Mouse (Mus musculus) ovary, postnatal 10 days (tissue): ENCODE results near the gene Rab6b.

Source experiments
- DNase-seq: peaks from one replicate; pipeline ENCODE4 v3.0.0; 2022; ENCODE audit warnings: low spot score

Rab6b gene

GRCm38 (mm10) chr9:103205786-103206185, 94.2 kb downstream of the Rab6b start:
- no peak for DNase-seq

DNA sequence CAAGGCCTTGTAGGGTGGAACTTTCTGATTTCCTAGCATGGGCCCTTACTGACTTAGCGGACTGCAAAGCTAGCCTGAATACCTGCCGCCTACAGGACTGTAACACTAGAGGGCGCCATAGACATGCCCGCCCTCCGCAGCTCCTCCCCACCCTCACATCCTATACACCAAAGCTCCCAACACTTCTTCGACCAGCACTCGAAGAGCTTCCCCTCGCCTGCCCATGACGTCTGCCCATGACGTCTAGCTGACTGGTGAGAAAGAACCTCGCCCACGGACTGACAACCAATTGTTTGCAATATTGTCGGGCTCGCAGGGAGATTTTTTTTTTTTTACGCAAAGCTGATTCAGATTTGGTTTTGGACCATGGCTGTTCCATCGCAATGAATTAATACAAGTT, 96.3 kb downstream of the Rab6b start:
- no peak for DNase-seq

GRCm38 (mm10) chr9:103208802-103209423, 97.3 kb downstream of the Rab6b start:
- no peak for DNase-seq

DNA sequence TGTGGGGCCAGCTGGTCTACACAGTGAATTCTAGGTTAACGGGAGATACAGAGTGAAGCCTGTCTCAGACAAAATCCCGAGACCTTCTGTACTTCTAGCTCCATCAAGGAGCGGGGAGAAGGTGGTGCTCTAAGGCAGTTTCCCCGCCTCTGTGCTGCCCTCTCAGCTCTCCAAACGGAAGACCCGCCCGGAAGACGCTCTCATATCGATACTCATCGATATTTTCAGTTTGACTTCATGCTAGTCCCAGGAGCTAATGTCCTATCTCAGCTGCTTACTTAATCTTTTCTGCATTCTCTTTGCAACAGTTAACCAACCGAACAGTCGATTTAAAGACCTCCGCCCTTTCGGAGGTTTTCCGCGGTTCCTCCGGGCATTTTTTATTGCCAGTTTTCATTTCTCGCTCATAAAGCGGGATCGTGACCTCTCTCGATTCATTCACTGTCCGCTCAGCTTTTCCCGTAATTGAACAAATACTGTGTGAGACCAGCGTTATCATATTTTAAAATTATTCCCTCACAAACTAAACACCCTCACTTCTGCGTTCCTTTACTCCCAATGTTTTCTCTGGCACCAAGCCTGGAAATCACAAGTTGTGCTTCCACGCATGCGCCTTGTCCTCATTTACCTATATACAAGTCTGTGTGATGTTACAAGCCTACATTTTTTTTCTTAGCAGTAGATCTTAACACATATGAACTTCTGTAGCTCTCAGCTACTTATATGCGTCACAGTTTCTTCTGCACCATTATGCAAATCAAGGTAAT, 101.2 kb downstream of the Rab6b start:
- DNase-seq, result no peak

DNA sequence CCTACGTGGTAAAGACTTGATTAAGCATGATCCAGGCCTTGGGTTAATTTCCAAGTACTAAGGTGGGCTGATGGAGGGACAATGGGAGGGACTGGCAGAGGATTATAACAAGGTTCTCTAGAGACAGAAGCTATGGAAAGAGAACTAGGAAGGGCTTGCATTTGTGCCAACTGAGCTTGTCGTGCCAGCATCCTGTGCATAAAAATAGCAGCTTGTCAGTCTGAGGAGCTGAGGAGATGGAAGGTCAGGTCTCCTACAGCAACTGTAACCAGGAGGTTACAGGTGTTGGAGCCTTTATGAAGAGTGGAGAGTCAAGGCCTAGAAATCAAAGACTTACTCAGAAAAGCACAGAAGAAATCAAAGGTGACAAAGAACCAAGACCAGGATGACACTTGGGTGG, 102.0 kb downstream of the Rab6b start:
- no peak for DNase-seq

GRCm38 (mm10) chr9:103214281-103214680, 102.7 kb downstream of the Rab6b start:
- DNase-seq, result no peak

GRCm38 (mm10) chr9:103224721-103225120, 113.1 kb downstream of the Rab6b start:
- no peak for DNase-seq

- no peak for DNase-seq
Observed at GRCm38 (mm10) chr9:103225464-103225863, 113.9 kb downstream of the Rab6b start.

DNA sequence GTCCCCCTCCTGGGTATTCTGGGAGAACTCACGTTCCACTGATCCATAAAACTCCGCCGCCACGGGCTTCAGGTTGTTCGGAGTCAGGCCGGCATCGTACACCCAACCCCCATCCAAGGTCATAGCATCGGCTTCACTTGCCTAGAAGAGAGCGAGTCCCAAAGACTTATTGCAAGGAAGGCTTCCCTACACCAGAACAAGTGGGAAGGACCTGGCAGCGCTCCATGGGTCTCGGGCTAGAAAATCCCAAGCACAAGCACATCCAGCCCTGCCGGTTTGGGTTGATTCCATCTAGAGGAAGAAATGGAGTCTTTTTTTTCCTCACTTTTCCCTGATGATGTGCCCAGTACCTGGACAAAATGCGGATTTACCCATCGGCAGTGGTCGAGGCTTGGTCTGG, 115.2 kb downstream of the Rab6b start:
- DNase-seq, result no peak

DNA sequence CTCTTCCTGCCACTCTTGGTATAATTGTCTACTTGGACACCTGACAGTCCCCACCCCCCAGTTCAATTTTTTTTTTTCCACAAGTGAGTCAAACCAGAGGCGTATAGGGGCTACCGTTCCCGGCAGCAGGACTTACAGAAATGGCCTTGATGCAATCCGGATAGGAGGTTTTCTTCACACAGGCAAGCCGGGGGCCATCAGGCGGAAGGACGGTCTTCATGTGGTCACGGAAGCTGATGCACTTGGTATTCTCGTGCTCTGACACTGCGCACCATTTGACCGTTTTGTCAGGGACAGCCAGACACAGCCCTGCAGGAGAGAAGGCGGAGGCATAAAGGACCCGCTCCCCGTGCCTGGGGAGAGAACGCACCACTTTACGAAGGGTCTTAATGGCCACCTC, 116.2 kb downstream of the Rab6b start:
- no peak for DNase-seq

- no peak for DNase-seq
Observed at GRCm38 (mm10) chr9:103228370-103229003, 116.9 kb downstream of the Rab6b start.

- DNase-seq, result no peak
Observed at GRCm38 (mm10) chr9:103229037-103229867, 117.7 kb downstream of the Rab6b start.

GRCm38 (mm10) chr9:103230151-103230951, 118.8 kb downstream of the Rab6b start, which contains the start of the genes Gm20425 and Trf:
Gene Gm20425, minus strand, starts transcription at chr9:103230307.
Gene Trf, minus strand, starts transcription at chr9:103230444.
- no peak for DNase-seq

- DNase-seq, result no peak
Observed at GRCm38 (mm10) chr9:103232232-103233005, 120.8 kb downstream of the Rab6b start.

DNA sequence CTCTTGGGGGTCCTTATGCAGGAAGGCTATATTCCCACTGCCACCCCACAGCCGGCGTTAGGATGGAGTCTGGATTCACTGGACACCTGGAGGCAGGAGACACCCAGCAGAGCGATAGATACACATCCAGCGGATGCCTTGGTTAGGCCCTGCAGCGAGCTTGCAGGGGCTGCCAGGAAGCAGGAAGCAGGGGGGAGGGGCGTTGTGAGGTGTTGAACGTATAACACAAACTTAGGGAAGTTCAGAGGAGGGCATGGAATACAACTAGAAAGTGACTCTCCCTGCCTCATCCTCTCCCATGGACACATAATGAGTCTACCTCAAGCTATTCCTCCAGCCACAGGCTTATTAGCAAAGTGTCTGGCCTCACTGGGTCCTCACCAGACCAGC, 121.4 kb downstream of the Rab6b start:
- no peak for DNase-seq

DNA sequence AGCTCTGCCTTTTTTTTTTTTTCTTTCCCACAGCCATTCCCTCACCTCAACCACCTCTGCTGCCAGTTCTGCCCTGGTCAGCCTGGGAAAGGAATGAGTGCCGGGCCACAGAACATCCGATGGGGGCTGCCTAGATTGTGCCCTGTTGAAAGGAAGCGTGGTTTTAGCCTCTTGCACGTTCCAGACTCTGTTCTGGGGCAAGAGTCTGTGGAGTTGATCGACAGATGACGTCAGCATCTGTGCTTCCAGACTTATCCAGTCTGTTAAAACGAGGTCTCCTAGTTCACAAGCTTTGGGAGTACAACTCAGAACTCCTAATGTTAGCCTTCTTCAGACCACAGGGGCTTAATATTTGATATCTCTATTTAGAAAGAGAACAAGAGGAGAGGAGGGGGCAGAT, 122.5 kb downstream of the Rab6b start:
- DNase-seq, result no peak

DNA sequence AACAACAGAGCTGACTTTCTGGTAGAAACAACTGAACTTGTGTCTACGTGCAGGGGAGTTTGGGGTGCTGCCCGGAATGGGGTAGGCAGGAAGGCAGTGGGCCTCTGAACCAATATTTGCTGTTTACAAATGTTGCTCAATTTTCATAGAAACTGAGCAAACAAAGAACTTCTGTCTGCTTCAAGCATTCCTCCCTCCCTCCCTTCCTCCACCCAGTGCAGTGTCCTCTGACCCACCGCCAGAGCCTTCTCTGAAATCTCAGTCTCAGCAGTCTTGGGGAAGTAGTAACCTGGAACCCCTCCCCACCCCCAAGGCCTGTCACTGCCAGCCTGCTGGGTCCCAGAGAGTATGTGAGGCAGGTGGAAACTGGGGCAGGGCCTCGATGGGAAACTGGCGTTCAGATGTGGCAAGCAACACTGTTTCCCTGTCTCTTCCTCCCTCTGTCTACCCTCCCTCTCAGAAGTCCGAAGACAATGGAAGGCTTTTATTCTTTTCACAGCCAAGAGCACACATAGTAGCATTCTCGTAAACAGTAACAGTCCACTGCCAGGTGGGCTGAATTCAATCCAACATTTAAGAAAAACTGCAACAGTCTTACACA, 123.1 kb downstream of the Rab6b start:
- no peak for DNase-seq
